Mouse (Mus musculus) olfactory bulb, adult 2 months (tissue): ENCODE measurements around the gene Adamts9.

Experiments
- CTCF ChIP-seq: fragments of 200-500 bp; IDR thresholded peaks from 2 replicates; pipeline ENCODE4 v1.5.1; 2012; ENCODE audit warnings: low read depth, mild to moderate bottlenecking, low read length, moderate library complexity; ENCODE audit not compliant: insufficient read depth
- POLR2A ChIP-seq: fragments of 200-500 bp; IDR thresholded peaks from 2 replicates; pipeline ENCODE4 v1.6.1; 2012; ENCODE audit warnings: mild to moderate bottlenecking, low read depth, low read length, moderate library complexity; ENCODE audit not compliant: insufficient read depth

GRCm38 (mm10) chr6:92842000-92842399, 101.3 kb downstream of the Adamts9 start:
- TF ChIP-seq POLR2A, result no peak
- no peak for TF ChIP-seq CTCF
